Mouse (Mus musculus) large intestine, adult 2 months (tissue): Measurements from ENCODE around the gene Ets1. TPM values are rescaled to one million over a fixed set of nuclear protein-coding genes. Genes with fewer than 3 reads are reported as not detected.

ENCODE experiments used
- DNase-seq: peaks from one replicate; pipeline ENCODE4 v3.0.0-alpha.2; 2012; ENCODE audit warnings: low read depth, low spot score
- WGBS: fragments of 180-500 bp; shearing (Covaris S2); methylation state at CpG from one replicate; pipeline ENCODE4 v1.1.7; 2018; 5-methylcytosine and 5-hydroxymethylcytosine counted together
- polyA plus RNA-seq: library from polyadenylated mRNA; depleted of rRNA; stranded (reverse); fragments of >200 nt; gene quantifications from 2 replicates; pipeline ENCODE4 v1.2.3, GENCODE M21; 2012; rRNA removed

The Ets1 gene
- polyA plus RNA-seq, 1 experiment: 11.7 TPM

DNA sequence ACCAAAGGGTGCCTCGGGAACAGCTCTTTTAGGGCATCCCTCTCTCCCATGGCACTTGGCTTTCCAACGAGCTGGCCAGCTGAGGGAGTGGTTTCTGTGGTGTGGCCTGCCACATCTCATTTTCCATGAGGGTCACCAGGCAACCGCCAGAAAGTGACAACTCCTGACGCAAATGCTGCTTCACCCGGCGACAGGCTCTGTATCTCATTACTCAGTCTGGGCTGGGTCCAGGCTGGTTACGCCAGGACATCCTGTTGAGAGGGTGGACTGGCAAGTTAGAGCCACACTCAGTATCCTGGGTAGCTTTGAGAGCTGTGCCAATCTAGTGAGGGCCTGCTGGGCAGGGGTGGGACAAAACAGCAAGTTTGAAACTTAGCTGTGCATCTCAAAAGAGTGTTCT is 153.3 kb downstream of the Ets1 start:
- DNase-seq: no peak
- WGBS: 66% methylated on average over 7 of the region's 7 CpGs

GRCm38 (mm10) chr9:32791699-32792098 is 155.7 kb downstream of the Ets1 start:
- WGBS: 72% methylated on average over 6 of the region's 6 CpGs
- no peak for DNase-seq

- WGBS: 68% methylated on average over 1 of the region's 1 CpGs
- DNase-seq: no peak
These were observed 162.2 kb downstream of the Ets1 start for GRCm38 (mm10) chr9:32798171-32798570.

DNA sequence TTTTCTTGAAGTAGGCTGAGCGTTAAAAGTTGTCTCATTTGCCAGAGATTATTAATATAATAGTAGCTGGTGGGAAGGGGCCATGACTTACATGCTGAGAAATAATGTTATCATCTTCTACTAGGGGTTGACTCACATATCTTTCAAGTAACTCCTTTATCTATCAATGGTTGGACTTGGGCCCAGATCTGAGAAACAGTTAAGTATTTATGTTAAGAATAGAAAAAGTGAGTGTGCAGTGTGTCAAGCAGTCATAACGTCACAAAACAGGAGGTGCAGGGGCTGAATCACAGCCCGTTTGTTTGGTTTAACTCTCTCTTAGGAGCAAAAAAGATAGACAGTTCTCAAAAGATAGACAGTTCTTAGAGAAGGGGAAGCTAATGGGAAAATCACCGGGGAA is 170.1 kb downstream of the Ets1 start:
- WGBS: 44% methylated on average over 4 of the region's 4 CpGs

More for the DNA sequence above, 170.1 kb downstream of the Ets1 start:
- no peak for DNase-seq

Other genes starting within 250 kb of the Ets1 start
- gene Fli1, start 93.4 kb upstream of the Ets1 start, polyA plus RNA-seq: 2.2 and 4.7 TPM in 2 replicates